Mouse (Mus musculus) right cerebral cortex, postnatal 4 days (tissue): ENCODE data around the gene Kat6b.
A peak's percentile ranks its signal among the peaks of the same experiment; 100 is the strongest.
"Not testable (repeated sequence)": the region's sequence is repeated elsewhere in the genome, so short reads cannot be mapped to it uniquely, and the experiment has no call there.

ENCODE experiments used
- DNase-seq: peaks from one replicate; pipeline ENCODE4 v3.0.0-alpha.2; 2022

Kat6b gene

GRCm38 (mm10) chr14:21670422-21671006, 189.3 kb downstream of the Kat6b start:
- not testable (repeated sequence) for DNase-seq

GRCm38 (mm10) chr14:21673100-21673499, 191.9 kb downstream of the Kat6b start:
- no peak for DNase-seq

- DNase-seq = no peak
Observed at GRCm38 (mm10) chr14:21674471-21674870, 193.2 kb downstream of the Kat6b start.

- no peak for DNase-seq
Observed at GRCm38 (mm10) chr14:21676223-21676622, 195.0 kb downstream of the Kat6b start.

GRCm38 (mm10) chr14:21678509-21679285, 197.5 kb downstream of the Kat6b start:
- peak; percentile 58 for DNase-seq

- no peak for DNase-seq
Observed at GRCm38 (mm10) chr14:21679631-21680201, 198.5 kb downstream of the Kat6b start.

GRCm38 (mm10) chr14:21682681-21683129, 201.5 kb downstream of the Kat6b start:
- DNase-seq = no peak

- no peak for DNase-seq
Observed at GRCm38 (mm10) chr14:21683834-21684233, 202.6 kb downstream of the Kat6b start.

- no peak for DNase-seq
Observed at GRCm38 (mm10) chr14:21685411-21686146, 204.3 kb downstream of the Kat6b start.

GRCm38 (mm10) chr14:21686376-21687279, 205.4 kb downstream of the Kat6b start:
- no peak for DNase-seq

GRCm38 (mm10) chr14:21691070-21691469, 209.8 kb downstream of the Kat6b start:
- no peak for DNase-seq

- DNase-seq = no peak
Observed at GRCm38 (mm10) chr14:21695020-21695419, 213.8 kb downstream of the Kat6b start.

GRCm38 (mm10) chr14:21696186-21696830, 215.1 kb downstream of the Kat6b start:
- no peak for DNase-seq

GRCm38 (mm10) chr14:21702691-21703090, 221.5 kb downstream of the Kat6b start:
- no peak for DNase-seq

GRCm38 (mm10) chr14:21703255-21703654, 222.0 kb downstream of the Kat6b start:
- DNase-seq = no peak

GRCm38 (mm10) chr14:21705462-21705861, 224.2 kb downstream of the Kat6b start:
- DNase-seq = no peak

GRCm38 (mm10) chr14:21706759-21707571, 225.7 kb downstream of the Kat6b start:
- peak; percentile 31 for DNase-seq

GRCm38 (mm10) chr14:21709545-21709944, 228.3 kb downstream of the Kat6b start:
- no peak for DNase-seq

GRCm38 (mm10) chr14:21711231-21711630, 230.0 kb downstream of the Kat6b start:
- DNase-seq = no peak

- no peak for DNase-seq
Observed at GRCm38 (mm10) chr14:21714486-21714885, 233.3 kb downstream of the Kat6b start, which contains the start of gene Dupd1. TSS of gene Dupd1 (minus strand) at chr14:21714576.
